Mouse (Mus musculus): ENCODE data around the gene Coq7. TPM values are rescaled to one million over a fixed set of nuclear protein-coding genes. Genes with fewer than 3 reads are reported as not detected.

The Coq7 gene
- polyA plus RNA-seq, 2 experiments, result 34.1 to 56.2 TPM

DNA sequence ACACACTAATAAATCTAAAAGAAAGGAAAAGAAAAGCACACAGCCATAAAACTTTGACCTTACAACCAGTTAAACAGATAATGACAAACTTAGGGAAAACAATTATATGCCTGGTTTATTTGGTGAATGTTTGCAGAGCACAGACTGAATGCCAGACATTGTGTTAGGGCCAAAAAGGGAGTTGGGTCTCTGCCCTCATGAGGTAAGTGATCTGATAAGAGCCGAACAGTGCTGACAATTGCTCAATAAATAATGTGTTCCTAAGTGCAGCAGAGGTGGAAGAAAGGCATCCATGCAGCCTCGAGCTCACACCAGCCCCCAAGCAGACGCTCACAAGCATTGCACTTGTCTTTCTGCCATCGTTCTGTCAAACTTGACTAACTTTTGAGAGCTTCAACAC, 68.7 kb downstream of the Coq7 start:
- no peak for DNase-seq (ENCODE audit: low read depth in 3 of 3, low spot score in 3 of 3)
- no peak for ATAC-seq (ENCODE audit: insufficient read depth)
- TF ChIP-seq EP300 (IDR thresholded peaks at IDR 0.05; ENCODE audit: low read depth), result no peak
- TF ChIP-seq CTCF (IDR thresholded peaks at IDR 0.05; ENCODE audit: low read depth), result no peak
- no peaks in the 10 kb centered on the region for H3K9me3 ChIP-seq (ENCODE audit: control insufficient read depth, low read length)
- no peaks in the 10 kb centered on the region for H3K27me3 ChIP-seq (ENCODE audit: control insufficient read depth, insufficient read depth, low read length)
- H3K4me3 ChIP-seq (ENCODE audit: insufficient read depth in 1 of 2, low read depth in 2 of 2, low read length in 2 of 2), result no peak overlapping the region
- WGBS (ENCODE audit: insufficient replicate concordance), result 40% methylated on average over 4 of the region's 4 CpGs
- peaks cover 0 to 7% of the 10 kb centered on the region in 2 experiments; a peak in 1 of 4 replicates for H3K4me1 ChIP-seq (replicated peaks; ENCODE audit: control insufficient read depth in 2 of 2, insufficient read depth in 2 of 2, low read length in 1 of 2)
- H3K9ac ChIP-seq (replicated peaks), result no peak overlapping the region
- no peak overlapping the region for H3K27ac ChIP-seq
- H3K36me3 ChIP-seq (replicated peaks; ENCODE audit: control insufficient read depth, insufficient read depth, low read depth), result no peaks in the 10 kb centered on the region
- no peak overlapping the region for H3K4me2 ChIP-seq (ENCODE audit: low read depth)

DNA sequence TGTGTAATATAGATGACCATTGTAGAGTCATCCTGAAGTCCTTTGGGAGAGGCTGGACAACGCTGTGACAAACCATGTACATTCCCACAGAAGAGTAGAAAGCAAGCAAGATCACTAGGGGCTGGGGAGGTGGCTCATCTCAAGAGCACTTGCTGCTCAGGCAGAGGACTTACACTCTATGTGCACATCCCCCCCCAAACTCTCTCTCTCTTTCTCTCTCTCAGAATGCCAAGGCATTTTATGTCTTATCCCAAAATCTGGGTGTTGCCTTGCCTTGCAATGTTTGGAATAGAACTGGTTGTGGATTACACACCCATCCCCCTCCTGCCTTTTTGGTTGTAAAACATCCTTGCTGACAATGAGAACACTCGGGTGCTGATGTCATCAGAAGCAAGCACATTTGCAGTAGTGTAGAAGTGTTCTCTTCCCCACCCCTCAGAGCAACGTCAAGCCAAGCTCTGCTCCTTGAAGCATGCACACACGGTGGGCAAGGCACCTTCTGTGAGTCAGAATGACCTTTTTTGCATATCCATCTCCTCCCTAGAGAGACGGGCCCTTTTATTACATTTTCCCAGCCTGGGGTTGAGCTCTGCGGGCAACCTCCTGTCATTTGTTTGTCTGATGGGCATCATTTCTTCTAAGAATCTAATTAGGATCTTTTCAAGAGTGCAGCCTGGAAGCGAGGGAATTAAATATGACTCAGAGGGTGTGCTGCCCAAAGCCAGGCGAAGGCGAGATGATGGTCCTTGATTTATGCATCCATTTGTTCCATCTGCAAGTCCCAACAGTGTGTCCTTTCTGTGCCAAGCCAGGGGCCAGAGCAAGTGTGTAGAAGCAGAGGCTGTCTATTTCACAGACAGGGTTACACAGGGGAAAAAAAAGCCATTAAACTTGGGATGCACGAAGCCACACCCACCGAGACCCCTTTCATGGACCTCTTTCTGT, 70.1 kb downstream of the Coq7 start:
- DNase-seq (ENCODE audit: low read depth in 3 of 3, low spot score in 3 of 3) (no peak), ATAC-seq (ENCODE audit: insufficient read depth) (no peak)
- Histone ChIP-seq H3K4me3 (ENCODE audit: insufficient read depth in 1 of 2, low read depth in 2 of 2, low read length in 2 of 2) (no peak overlapping the region), H3K4me1 (replicated peaks; ENCODE audit: control insufficient read depth in 2 of 2, insufficient read depth in 2 of 2, low read length in 1 of 2) (peaks cover 0 to 7% of the 10 kb centered on the region in 2 experiments; a peak in 1 of 4 replicates), H3K9ac (replicated peaks) (no peak overlapping the region), H3K27me3 (ENCODE audit: control insufficient read depth, insufficient read depth, low read length) (no peaks in the 10 kb centered on the region), H3K4me2 (ENCODE audit: low read depth) (no peak overlapping the region), H3K27ac (no peak overlapping the region), H3K36me3 (replicated peaks; ENCODE audit: control insufficient read depth, insufficient read depth, low read depth) (no peaks in the 10 kb centered on the region), H3K9me3 (ENCODE audit: control insufficient read depth, low read length) (no peaks in the 10 kb centered on the region)
- TF ChIP-seq CTCF (IDR thresholded peaks at IDR 0.05; ENCODE audit: low read depth) (no peak), EP300 (IDR thresholded peaks at IDR 0.05; ENCODE audit: low read depth) (no peak)
- WGBS (ENCODE audit: insufficient replicate concordance), result 42% methylated on average over 11 of the region's 11 CpGs

DNA sequence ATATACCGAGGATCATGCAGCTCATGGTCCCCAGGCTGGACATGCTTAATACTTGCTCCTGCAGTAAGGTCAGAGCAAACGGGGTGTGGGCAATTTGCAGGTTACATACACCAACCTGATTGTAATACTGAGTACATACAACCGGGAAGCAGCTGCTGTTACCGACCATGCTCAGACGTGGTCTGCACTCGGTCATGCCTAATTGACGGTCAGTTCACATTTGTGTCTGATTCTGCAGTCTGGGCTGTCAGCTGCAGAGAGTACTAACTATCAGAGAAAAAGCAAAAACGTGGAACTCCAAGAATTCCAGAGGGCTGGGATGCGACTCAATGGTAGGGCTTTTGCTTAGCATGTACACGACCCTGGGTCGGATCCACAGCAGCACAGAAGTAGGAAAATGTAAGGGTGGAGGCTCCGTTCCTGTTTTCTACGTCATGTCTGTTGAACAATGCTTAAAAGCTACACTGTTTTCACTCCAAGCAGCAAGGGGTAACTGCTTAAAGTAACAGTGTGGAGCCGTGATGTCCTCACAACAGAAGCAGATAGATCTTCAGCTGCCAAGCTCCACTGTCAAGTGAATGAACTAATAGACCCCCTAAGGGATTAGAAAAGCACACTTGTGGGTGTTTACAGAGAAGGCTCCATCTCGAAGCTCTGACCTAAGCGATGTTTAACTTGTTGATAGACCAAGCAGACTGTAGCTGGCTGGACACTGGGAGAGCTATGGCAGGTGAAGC, 71.6 kb downstream of the Coq7 start:
- Histone ChIP-seq H3K27me3 (ENCODE audit: control insufficient read depth, insufficient read depth, low read length) (no peaks in the 10 kb centered on the region), H3K4me3 (ENCODE audit: insufficient read depth in 1 of 2, low read depth in 2 of 2, low read length in 2 of 2) (no peak overlapping the region), H3K36me3 (replicated peaks; ENCODE audit: control insufficient read depth, insufficient read depth, low read depth) (no peaks in the 10 kb centered on the region), H3K27ac (no peak overlapping the region), H3K4me1 (replicated peaks; ENCODE audit: control insufficient read depth in 2 of 2, insufficient read depth in 2 of 2, low read length in 1 of 2) (peaks cover 0 to 7% of the 10 kb centered on the region in 2 experiments; a peak in 1 of 4 replicates), H3K4me2 (ENCODE audit: low read depth) (no peak overlapping the region), H3K9ac (replicated peaks) (no peak overlapping the region), H3K9me3 (ENCODE audit: control insufficient read depth, low read length) (no peaks in the 10 kb centered on the region)
- 50% methylated on average over 16 of the region's 16 CpGs for WGBS (ENCODE audit: insufficient replicate concordance)
- no peak for TF ChIP-seq CTCF (IDR thresholded peaks at IDR 0.05; ENCODE audit: low read depth)
- TF ChIP-seq EP300 (IDR thresholded peaks at IDR 0.05; ENCODE audit: low read depth), result no peak
- no peak for DNase-seq (ENCODE audit: low read depth in 3 of 3, low spot score in 3 of 3)
- ATAC-seq (ENCODE audit: insufficient read depth), result no peak

Other genes starting within 250 kb of the Coq7 start
- gene Syt17, start 85.1 kb downstream of the Coq7 start, polyA plus RNA-seq (2012; rRNA removed), result 0.08 and 0.13 TPM in 2 replicates
- 0.09 and 0.13 TPM in 2 replicates for gene Syt17, start 85.1 kb downstream of the Coq7 start, polyA plus RNA-seq (2014; fragmentation: Nextera tagmentation; extraction: Ambion mirVana)
- 1.2 and 1.5 TPM in 2 replicates for gene Itpripl2, start 41.4 kb downstream of the Coq7 start, polyA plus RNA-seq (2012; rRNA removed)
- 0.43 and 0.47 TPM in 2 replicates for gene Itpripl2, start 41.4 kb downstream of the Coq7 start, polyA plus RNA-seq (2014; fragmentation: Nextera tagmentation; extraction: Ambion mirVana)
- 0.11 and 0.14 TPM in 2 replicates for gene Tmc7, start 51.4 kb upstream of the Coq7 start, polyA plus RNA-seq (2012; rRNA removed)
- 0.24 and 0.30 TPM in 2 replicates for gene Tmc7, start 51.4 kb upstream of the Coq7 start, polyA plus RNA-seq (2014; fragmentation: Nextera tagmentation; extraction: Ambion mirVana)
- not detected in 2 replicates for gene Tmc5, start 63.9 kb upstream of the Coq7 start, polyA plus RNA-seq (2012; rRNA removed)
- not detected in 2 replicates for gene Tmc5, start 63.9 kb upstream of the Coq7 start, polyA plus RNA-seq (2014; fragmentation: Nextera tagmentation; extraction: Ambion mirVana)
- 25.1 and 27.5 TPM in 2 replicates for gene Gde1, start 172.4 kb upstream of the Coq7 start, polyA plus RNA-seq (2012; rRNA removed)
- gene Gde1, start 172.4 kb upstream of the Coq7 start, polyA plus RNA-seq (2014; fragmentation: Nextera tagmentation; extraction: Ambion mirVana), result 46.3 and 46.9 TPM in 2 replicates
- gene Ccp110, start 179.2 kb upstream of the Coq7 start, polyA plus RNA-seq (2012; rRNA removed), result 8.6 and 13.8 TPM in 2 replicates
- 4.2 and 5.2 TPM in 2 replicates for gene Ccp110, start 179.2 kb upstream of the Coq7 start, polyA plus RNA-seq (2014; fragmentation: Nextera tagmentation; extraction: Ambion mirVana)
- gene Vps35l, start 206.9 kb upstream of the Coq7 start, polyA plus RNA-seq (2012; rRNA removed), result 26.1 and 31.1 TPM in 2 replicates
- gene Vps35l, start 206.9 kb upstream of the Coq7 start, polyA plus RNA-seq (2014; fragmentation: Nextera tagmentation; extraction: Ambion mirVana), result 32.0 and 33.2 TPM in 2 replicates

Data from liver, embryonic 14.5 days (tissue).